Comparison of ENCODE assay signal across 17 mouse cellular contexts in genomic region chr10:53505069-53505468, GRCm38 (mm10).
"Had no signal": no experiment of that assay in that cellular context is flagged by ENCODE, and none has a peak within 500 bp of the region (broad histone marks: within the 10 kb centered on the region; RNA-seq: fewer than 3 reads in every experiment).

No protein-coding gene starts in this region.

- H3K4me2 ChIP-seq: liver, embryonic 13.5 days; lung, embryonic 15.5 days; midbrain, embryonic 13.5 days; neural tube, embryonic 13.5 days had no signal

- H3K9me3 ChIP-seq: liver, embryonic 13.5 days; lung, embryonic 15.5 days; megakaryocyte, embryonic 14.5 days; midbrain, embryonic 10.5 days; midbrain, embryonic 13.5 days; neural tube, embryonic 13.5 days had no signal

- H3K4me3 ChIP-seq: liver, embryonic 13.5 days; lung, embryonic 15.5 days; megakaryocyte, embryonic 14.5 days; midbrain, embryonic 10.5 days; midbrain, embryonic 13.5 days; myocyte; neural tube, embryonic 13.5 days had no signal

- ATAC-seq: intestine, embryonic 16.5 days; midbrain, embryonic 13.5 days; midbrain, embryonic 16.5 days had no signal

- H3K27ac ChIP-seq: liver, embryonic 13.5 days; lung, embryonic 15.5 days; midbrain, embryonic 10.5 days; midbrain, embryonic 13.5 days; neural tube, embryonic 13.5 days had no signal

- H3K27me3 ChIP-seq: liver, embryonic 13.5 days; lung, embryonic 15.5 days; midbrain, embryonic 13.5 days; neural tube, embryonic 13.5 days had no signal

- H3K36me3 ChIP-seq: liver, embryonic 13.5 days; lung, embryonic 15.5 days; midbrain, embryonic 10.5 days; midbrain, embryonic 13.5 days; neural tube, embryonic 13.5 days had no signal

- DNase-seq: kidney, adult 18-20 months; kidney, adult 9 months; kidney, postnatal 14 days; kidney, postnatal 4 days; layer of hippocampus, postnatal 36 days; liver; liver, embryonic 13.5 days; thymus, adult 18-20 months; thymus, postnatal 4 days had no signal

- H3K9ac ChIP-seq: liver, embryonic 13.5 days; lung, embryonic 15.5 days; midbrain, embryonic 13.5 days; neural tube, embryonic 13.5 days had no signal
